Mouse (Mus musculus) heart, postnatal 0 days (tissue): Measurements from ENCODE around the gene Eif4a1. TPM values are rescaled to one million over a fixed set of nuclear protein-coding genes. Genes with fewer than 3 reads are reported as not detected.

ENCODE experiments used
- ATAC-seq: fragments of 200-750 bp; cut with Nextera tagmentation; 2 replicates; pipeline ENCODE4 v1.8.0; 2017; ENCODE audit warnings: low read depth, moderate number of reproducible peaks, moderate library complexity; ENCODE audit not compliant: insufficient read depth
- DNase-seq: peaks from one replicate; pipeline ENCODE4 v3.0.0-alpha.2; 2016; ENCODE audit warnings: low spot score
- H3K27ac ChIP-seq: fragments of 300-500 bp; sonication (generic); 2 replicates; pipeline ENCODE4 v1.5.1; 2014; ENCODE audit warnings: low read depth, mild to moderate bottlenecking
- H3K27me3 ChIP-seq: fragments of 300-500 bp; sonication (generic); 2 replicates; pipeline ENCODE4 v1.6.1; 2014; ENCODE audit warnings: low read length, mixed read lengths; ENCODE audit not compliant: control insufficient read depth, insufficient read depth
- H3K36me3 ChIP-seq: fragments of 300-500 bp; sonication (generic); replicated peaks from 2 replicates; pipeline ENCODE4 v1.6.1; 2014; ENCODE audit warnings: low read length, mixed read lengths; ENCODE audit not compliant: control insufficient read depth, insufficient read depth
- H3K4me1 ChIP-seq: fragments of 300-500 bp; sonication (generic); 2 replicates; pipeline ENCODE4 v1.6.1; 2014; ENCODE audit warnings: antibody characterized with exemption; ENCODE audit not compliant: control insufficient read depth, insufficient read depth
- H3K4me2 ChIP-seq: fragments of 300-500 bp; sonication (generic); 2 replicates; pipeline ENCODE4 v1.6.1; 2014; ENCODE audit warnings: low read depth, mild to moderate bottlenecking, low read length, moderate library complexity
- H3K4me3 ChIP-seq: fragments of 300-500 bp; sonication (generic); 2 replicates; pipeline ENCODE4 v1.5.1; 2014; ENCODE audit warnings: low read depth, low read length
- H3K9ac ChIP-seq: fragments of 300-500 bp; sonication (generic); replicated peaks from 2 replicates; pipeline ENCODE4 v1.6.1; 2014; ENCODE audit warnings: low read depth, low read length, mixed read lengths
- H3K9me3 ChIP-seq: fragments of 300-500 bp; sonication (generic); replicated peaks from 2 replicates; pipeline ENCODE4 v1.6.1; 2016; ENCODE audit warnings: low read length; ENCODE audit not compliant: control insufficient read depth
- CTCF ChIP-seq: IDR thresholded peaks from 2 replicates; pipeline ENCODE4 v1.5.1; 2016; ENCODE audit warnings: antibody characterized with exemption, control low read depth, low read depth
- EP300 ChIP-seq: IDR thresholded peaks from 2 replicates; pipeline ENCODE4 v1.6.1; 2016; ENCODE audit warnings: antibody characterized with exemption, low read depth
- WGBS: fragments of 180-500 bp; shearing (Covaris S2); extraction: QIAGEN DNeasy Blood & Tissue Kit; methylation state at CpG from one replicate; pipeline ENCODE4 v1.1.7; 2014; 5-methylcytosine and 5-hydroxymethylcytosine counted together
- polyA plus RNA-seq: library from polyadenylated mRNA; unstranded; fragments of >200 nt; fragmentation: Nextera tagmentation; extraction: Ambion mirVana; gene quantifications from 2 replicates; pipeline ENCODE4 v1.2.1, GENCODE M21; 2015
- total RNA-seq: library from RNA; depleted of rRNA; stranded (reverse); fragments of >200 nt; gene quantifications from 2 replicates; pipeline ENCODE4 v1.2.3, GENCODE M21; 2014; ENCODE audit warnings: low replicate concordance

Gene Eif4a1
- total and polyA plus RNA-seq, 2 experiments from 2014 or later: 289 to 573 TPM

GRCm38 (mm10) chr11:69692196-69692811 lies 20.1 kb upstream of the Eif4a1 start:
- Histone ChIP-seq H3K4me1 (peaks cover 4% of the 10 kb centered on the region; the same call in 1 of the 2 replicates), H3K36me3 (no peaks in the 10 kb centered on the region), H3K9me3 (no peaks in the 10 kb centered on the region), H3K9ac (no peak overlapping the region), H3K4me3 (no peak overlapping the region), H3K27me3 (no peaks in the 10 kb centered on the region), H3K27ac (no peak overlapping the region), H3K4me2 (no peak overlapping the region)
- ATAC-seq (no peak), DNase-seq (no peak)
- TF ChIP-seq CTCF (no peak), EP300 (no peak)
- 73% methylated on average over 9 of the region's 9 CpGs for WGBS

- TF ChIP-seq EP300 (no peak), CTCF (no peak)
- Histone ChIP-seq H3K9ac (no peak overlapping the region), H3K4me2 (no peak overlapping the region), H3K4me1 (peaks cover 17% of the 10 kb centered on the region), H3K27ac (no peak overlapping the region), H3K4me3 (no peak overlapping the region), H3K36me3 (no peaks in the 10 kb centered on the region), H3K9me3 (no peaks in the 10 kb centered on the region), H3K27me3 (no peaks in the 10 kb centered on the region)
- WGBS: 83% methylated on average over 1 of the region's 1 CpGs
- ATAC-seq (no peak), DNase-seq (no peak)
Observed at GRCm38 (mm10) chr11:69689891-69690290, 17.7 kb upstream of the Eif4a1 start.

DNA sequence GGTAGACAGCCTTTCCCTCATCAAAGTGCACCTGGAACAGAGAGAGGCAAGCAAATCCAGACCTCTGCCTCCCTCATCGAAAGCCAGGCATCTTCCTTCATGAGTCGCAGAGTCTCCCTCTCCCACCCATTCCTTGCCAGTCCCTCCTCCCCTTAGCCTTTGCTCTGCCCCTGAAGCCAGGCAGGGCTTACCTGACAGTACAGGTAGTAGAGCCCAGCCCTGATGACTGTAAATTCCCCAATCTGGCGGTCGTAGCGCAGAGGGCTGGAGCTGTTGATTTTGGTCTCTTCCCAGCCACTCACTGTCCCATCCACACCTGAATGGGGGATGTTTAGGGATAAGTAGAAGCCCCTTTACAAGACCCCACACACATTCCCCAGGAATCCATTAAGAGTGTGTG lies 14.8 kb upstream of the Eif4a1 start:
- WGBS: 61% methylated on average over 5 of the region's 5 CpGs
- Histone ChIP-seq H3K9me3 (no peaks in the 10 kb centered on the region), H3K27me3 (no peaks in the 10 kb centered on the region), H3K9ac (no peak overlapping the region), H3K4me3 (no peak overlapping the region), H3K27ac (0 out of 2 replicates have a peak overlapping the region, but pooled peaks have one; percentile 18), H3K36me3 (no peaks in the 10 kb centered on the region), H3K4me2 (no peak overlapping the region), H3K4me1 (peaks cover 22% of the 10 kb centered on the region)
- DNase-seq (no peak), ATAC-seq (no peak)
- TF ChIP-seq EP300 (no peak), CTCF (no peak)

DNA sequence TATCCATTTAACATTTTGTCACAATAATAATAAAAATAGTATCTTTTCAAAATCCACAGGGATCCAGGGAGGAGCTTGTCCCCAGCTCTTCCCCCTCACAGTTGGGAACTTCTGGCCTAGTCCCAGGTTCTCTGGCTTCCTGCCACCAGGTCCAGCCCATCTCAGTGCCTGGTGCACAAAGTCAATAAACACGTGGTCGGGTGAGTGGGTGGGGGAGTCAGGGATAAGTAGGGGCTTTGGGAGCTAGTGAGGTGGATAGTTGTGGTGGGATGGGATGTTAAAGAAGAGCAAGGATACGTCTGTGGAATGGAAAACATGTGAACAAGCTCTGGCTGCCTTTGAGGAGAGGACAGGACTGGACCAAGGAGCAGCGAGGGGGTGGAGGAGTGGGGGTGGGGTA lies 14.2 kb upstream of the Eif4a1 start:
- no peak overlapping the region for H3K9ac ChIP-seq
- no peaks in the 10 kb centered on the region for H3K9me3 ChIP-seq
- WGBS: 11% methylated on average over 4 of the region's 4 CpGs
- peak overlapping the region; percentile 87 for H3K27ac ChIP-seq
- ATAC-seq (no peak), DNase-seq (peak; percentile 47)
- TF ChIP-seq CTCF: no peak
- no peak for TF ChIP-seq EP300
- H3K27me3 ChIP-seq: no peaks in the 10 kb centered on the region
- H3K4me1 ChIP-seq: peaks cover 22% of the 10 kb centered on the region
- H3K4me3 ChIP-seq: no peak overlapping the region
- no peaks in the 10 kb centered on the region for H3K36me3 ChIP-seq
- peak overlapping the region; percentile 41; the same call in 1 of the 2 replicates for H3K4me2 ChIP-seq

DNA sequence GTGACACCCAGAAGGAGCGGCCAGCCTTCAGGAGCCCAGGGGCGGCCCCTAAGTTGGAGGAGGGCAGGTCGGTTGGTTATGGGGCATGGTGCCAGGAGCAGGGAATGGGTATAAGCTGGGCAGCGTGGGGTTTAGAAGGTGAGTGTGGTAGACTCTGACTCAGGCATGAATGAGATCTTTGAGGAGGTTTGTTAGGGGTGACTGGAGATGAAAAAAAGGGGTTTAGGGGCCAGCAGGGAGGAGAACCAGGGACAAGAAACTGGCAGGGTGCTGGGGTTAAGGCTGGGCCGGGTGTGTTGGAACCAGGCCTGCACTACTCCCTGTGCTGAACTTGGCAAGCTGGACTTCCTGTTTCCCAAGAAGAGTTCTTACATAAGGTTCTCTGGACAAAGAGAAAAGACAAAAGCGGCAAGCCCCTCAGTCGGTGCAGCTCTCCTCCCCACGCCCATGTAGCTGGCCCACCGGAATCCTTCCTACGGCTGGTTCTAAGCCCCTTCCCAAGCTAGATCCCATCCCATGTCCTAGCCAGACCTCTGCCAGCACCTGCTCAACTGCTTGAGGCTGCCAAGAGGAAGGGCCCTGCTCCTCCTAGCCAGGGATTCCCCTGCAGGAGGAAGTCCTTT lies 13.4 kb upstream of the Eif4a1 start, which contains the start of gene Tnfsf13:
TSS of gene Tnfsf13 (minus strand) at position 259 of the 623 bp plus-strand sequence.
- H3K4me2 ChIP-seq: peak within 1 kb of the TSS; percentile 41
- peak; percentile 28; the same call in 1 of the 2 replicates for ATAC-seq
- WGBS: 46% methylated on average over 10 of the region's 10 CpGs
- no peaks in the 10 kb centered on the region for H3K9me3 ChIP-seq
- H3K9ac ChIP-seq: 0 out of 2 replicates have a peak within 1 kb of the TSS, but pooled peaks have one; percentile 15
- H3K27ac ChIP-seq: peak within 1 kb of the TSS; percentile 87
- no peak within 1 kb of the TSS for H3K4me3 ChIP-seq
- no peaks in the 10 kb centered on the region for H3K36me3 ChIP-seq
- peaks cover 28% of the 10 kb centered on the region for H3K4me1 ChIP-seq
- H3K27me3 ChIP-seq: no peaks in the 10 kb centered on the region
- peak; percentile 79 for DNase-seq
- TF ChIP-seq CTCF (no peak), EP300 (no peak)
